Mouse (Mus musculus) olfactory bulb, adult 2 months (tissue): ENCODE measurements around the gene B4galt3.

Experiments used
- CTCF ChIP-seq: fragments of 200-500 bp; IDR thresholded peaks from 2 replicates; pipeline ENCODE4 v1.5.1; 2012; ENCODE audit warnings: low read depth, mild to moderate bottlenecking, low read length, moderate library complexity; ENCODE audit not compliant: insufficient read depth
- POLR2A ChIP-seq: fragments of 200-500 bp; IDR thresholded peaks from 2 replicates; pipeline ENCODE4 v1.6.1; 2012; ENCODE audit warnings: mild to moderate bottlenecking, low read depth, low read length, moderate library complexity; ENCODE audit not compliant: insufficient read depth

GRCm38 (mm10) chr1:171284491-171284890, 14.4 kb downstream of the B4galt3 start:
- no peak for TF ChIP-seq CTCF
- TF ChIP-seq POLR2A: no peak
